Mouse (Mus musculus): ENCODE measurements around the gene Srgap2. TPM values are rescaled to one million over a fixed set of nuclear protein-coding genes. Genes with fewer than 3 reads are reported as not detected.
A peak's percentile ranks its signal among the peaks of the same experiment; 100 is the strongest.

Srgap2 gene
- total RNA-seq, 2 experiments from 2014 or later = 22.6 to 22.9 TPM

- DNase-seq (ENCODE audit: low spot score in 2 of 2) = peak; percentile 64 to 66
These were observed 531 bp downstream of the Srgap2 start for GRCm38 (mm10) chr1:131526371-131527270.

GRCm38 (mm10) chr1:131525586-131526271 lies 1.4 kb downstream of the Srgap2 start:
- DNase-seq (ENCODE audit: low spot score in 2 of 2) = peak; percentile 44

GRCm38 (mm10) chr1:131525101-131525585 lies 2.0 kb downstream of the Srgap2 start:
- peak; percentile 37 to 38 for DNase-seq (ENCODE audit: low spot score in 2 of 2)

GRCm38 (mm10) chr1:131523794-131524193 lies 3.4 kb downstream of the Srgap2 start:
- no peak for DNase-seq (ENCODE audit: low spot score in 2 of 2)

GRCm38 (mm10) chr1:131516588-131516987 lies 10.6 kb downstream of the Srgap2 start:
- DNase-seq (ENCODE audit: low spot score in 2 of 2) = no peak

GRCm38 (mm10) chr1:131514197-131514596 lies 13.0 kb downstream of the Srgap2 start:
- DNase-seq (ENCODE audit: low spot score in 2 of 2) = no peak

GRCm38 (mm10) chr1:131513136-131513535 lies 14.0 kb downstream of the Srgap2 start:
- DNase-seq (ENCODE audit: low spot score in 2 of 2) = no peak

- DNase-seq (ENCODE audit: low spot score in 2 of 2) = no peak
These were observed 15.3 kb downstream of the Srgap2 start for GRCm38 (mm10) chr1:131511661-131512500.

- DNase-seq (ENCODE audit: low spot score in 2 of 2) = no peak
These were observed 16.0 kb downstream of the Srgap2 start for GRCm38 (mm10) chr1:131511131-131511530.

- DNase-seq (ENCODE audit: low spot score in 2 of 2) = no peak
These were observed 25.5 kb downstream of the Srgap2 start for GRCm38 (mm10) chr1:131501681-131502080.

GRCm38 (mm10) chr1:131498231-131498630 lies 28.9 kb downstream of the Srgap2 start:
- DNase-seq (ENCODE audit: low spot score in 2 of 2) = no peak

GRCm38 (mm10) chr1:131493966-131494898 lies 32.9 kb downstream of the Srgap2 start:
- DNase-seq (ENCODE audit: low spot score in 2 of 2) = peak; percentile 31 to 36

GRCm38 (mm10) chr1:131492360-131492759 lies 34.8 kb downstream of the Srgap2 start:
- DNase-seq (ENCODE audit: low spot score in 2 of 2) = no peak

- no peak for DNase-seq (ENCODE audit: low spot score in 2 of 2)
These were observed 35.6 kb downstream of the Srgap2 start for GRCm38 (mm10) chr1:131491579-131491978.

GRCm38 (mm10) chr1:131489312-131489711 lies 37.8 kb downstream of the Srgap2 start:
- no peak for DNase-seq (ENCODE audit: low spot score in 2 of 2)

- no peak for DNase-seq (ENCODE audit: low spot score in 2 of 2)
These were observed 40.9 kb downstream of the Srgap2 start for GRCm38 (mm10) chr1:131486094-131486850.

- DNase-seq (ENCODE audit: low spot score in 2 of 2) = no peak
These were observed 44.9 kb downstream of the Srgap2 start for GRCm38 (mm10) chr1:131482242-131482641.

GRCm38 (mm10) chr1:131481391-131481790 lies 45.8 kb downstream of the Srgap2 start:
- no peak for DNase-seq (ENCODE audit: low spot score in 2 of 2)

- DNase-seq (ENCODE audit: low spot score in 2 of 2) = no peak
These were observed 48.3 kb downstream of the Srgap2 start for GRCm38 (mm10) chr1:131478770-131479305.

Measured in adrenal gland, adult 18-20 months (tissue).